Mouse (Mus musculus) small intestine, adult 2 months (tissue): ENCODE results near the gene Pdlim1.

Experiments used
- CTCF ChIP-seq: fragments of 200-500 bp; IDR thresholded peaks from 2 replicates; pipeline ENCODE4 v1.5.1; 2012; ENCODE audit warnings: low read depth, mild to moderate bottlenecking, control low read depth, inconsistent platforms, low read length, moderate library complexity, mixed read lengths; ENCODE audit not compliant: insufficient replicate concordance, insufficient read length; ENCODE audit errors: extremely low read depth
- POLR2A ChIP-seq: fragments of 200-500 bp; IDR thresholded peaks from 2 replicates; pipeline ENCODE4 v1.6.1; 2012; ENCODE audit warnings: low read depth, mild to moderate bottlenecking, control low read depth, inconsistent platforms, low read length, moderate library complexity

DNA sequence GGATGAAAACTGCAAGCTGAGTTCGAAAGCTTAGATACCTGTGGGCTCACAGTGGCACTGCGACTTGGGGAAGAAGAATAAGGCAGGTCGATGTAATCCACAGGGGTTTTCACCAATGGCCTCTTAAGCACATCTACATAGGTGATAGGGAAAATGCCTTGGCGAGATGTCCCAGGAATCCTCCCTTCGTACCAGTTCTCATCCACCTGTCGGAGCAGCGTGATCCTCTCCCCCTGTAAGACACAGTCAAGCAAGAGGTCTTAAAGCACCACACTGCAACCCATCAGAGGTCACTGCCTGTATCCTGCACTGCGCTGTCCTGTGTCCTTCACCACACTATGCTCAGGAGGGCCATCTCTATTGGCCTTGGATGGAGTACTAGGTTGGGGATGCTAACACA lies 40.0 kb upstream of the Pdlim1 start:
- TF ChIP-seq CTCF (no peak), POLR2A (no peak)
